Mouse (Mus musculus) B cell, adult 62 days (primary cell): ENCODE measurements around the gene Myo1a. TPM values are rescaled to one million over a fixed set of nuclear protein-coding genes. Genes with fewer than 3 reads are reported as not detected.

ENCODE experiments used
- total RNA-seq: library from RNA; stranded (reverse); gene quantifications from 4 replicates; pipeline ENCODE4 v1.2.4, GENCODE M21; 2023

Gene Myo1a
- 0.17 to 0.27 TPM in 2 of 4 replicates, not detected in the others for total RNA-seq

DNA sequence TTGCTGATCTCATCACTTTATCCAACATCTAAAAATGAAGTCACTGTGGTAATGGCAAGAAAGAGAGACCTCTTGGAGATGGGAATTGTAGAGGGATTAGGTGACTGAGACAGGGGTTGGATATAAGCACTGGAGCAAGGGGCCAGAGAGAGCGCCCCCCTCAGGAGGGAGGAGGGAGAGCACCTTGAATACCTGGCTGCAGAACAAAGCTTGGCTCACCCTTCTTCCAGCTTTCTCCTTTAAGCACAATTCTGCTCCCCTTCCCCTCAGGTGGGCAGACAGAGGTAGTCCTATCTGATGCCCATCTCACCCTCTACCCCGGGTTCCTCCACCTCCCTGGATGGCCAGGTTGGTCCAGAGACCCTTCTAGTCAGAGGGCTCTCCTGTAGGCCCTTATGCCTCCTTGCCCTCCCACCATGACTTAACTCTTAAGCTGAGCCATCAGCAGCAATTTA is at the start of gene Myo1a:
Gene Myo1a (plus strand): TSS at position 405 of the 455 bp plus-strand sequence.

DNA sequence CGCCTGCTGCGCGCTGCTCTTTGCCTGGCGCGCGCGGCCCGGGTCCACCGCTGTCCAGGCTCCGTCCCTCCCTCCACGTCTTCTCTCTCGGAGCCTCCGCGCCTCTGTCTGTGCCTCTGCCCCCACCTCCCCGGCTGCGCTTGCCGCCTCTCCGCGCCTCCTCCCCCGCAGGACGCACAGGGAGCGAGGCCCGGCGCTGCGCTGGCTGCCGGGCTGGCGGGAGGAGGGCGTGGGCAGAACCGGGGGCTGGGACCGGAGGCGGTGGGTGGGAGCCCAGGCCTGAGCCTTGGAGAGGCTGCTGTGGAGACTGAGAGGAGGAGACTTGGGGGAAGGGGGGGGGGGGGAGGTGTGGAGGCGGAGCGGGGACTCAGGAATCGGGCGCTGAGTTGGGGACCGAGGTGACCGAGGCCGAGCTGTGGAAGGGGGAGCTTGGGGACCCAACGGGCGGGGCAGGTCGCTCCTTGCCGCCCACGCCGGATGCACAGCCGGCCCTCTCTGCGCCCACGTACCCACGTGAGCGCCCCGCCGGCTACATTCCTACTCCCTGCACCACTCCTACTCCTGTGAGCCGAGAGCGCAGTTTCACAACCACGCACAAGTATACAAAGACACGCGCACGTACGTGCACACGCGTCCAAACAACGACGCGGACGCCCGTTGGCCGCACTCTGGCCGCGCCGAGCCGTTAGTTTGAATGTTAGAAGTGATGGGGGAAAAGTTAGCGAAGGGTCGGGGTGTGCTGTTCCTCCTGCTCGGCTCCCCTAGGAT is 38.3 kb upstream of the Myo1a start, which contains the start of gene Nemp1:
Gene Nemp1 (plus strand): TSS at position 401 of the 768 bp plus-strand sequence.

GRCm38 (mm10) chr10:127668093-127669050 is 36.6 kb upstream of the Myo1a start, which contains the start of gene Nab2:
Nab2 (minus strand) TSS chr10:127668568.

GRCm38 (mm10) chr10:127724178-127724577 is 19.2 kb downstream of the Myo1a start, which contains the start of gene Tac2:
Tac2 (plus strand) TSS chr10:127724478.

DNA sequence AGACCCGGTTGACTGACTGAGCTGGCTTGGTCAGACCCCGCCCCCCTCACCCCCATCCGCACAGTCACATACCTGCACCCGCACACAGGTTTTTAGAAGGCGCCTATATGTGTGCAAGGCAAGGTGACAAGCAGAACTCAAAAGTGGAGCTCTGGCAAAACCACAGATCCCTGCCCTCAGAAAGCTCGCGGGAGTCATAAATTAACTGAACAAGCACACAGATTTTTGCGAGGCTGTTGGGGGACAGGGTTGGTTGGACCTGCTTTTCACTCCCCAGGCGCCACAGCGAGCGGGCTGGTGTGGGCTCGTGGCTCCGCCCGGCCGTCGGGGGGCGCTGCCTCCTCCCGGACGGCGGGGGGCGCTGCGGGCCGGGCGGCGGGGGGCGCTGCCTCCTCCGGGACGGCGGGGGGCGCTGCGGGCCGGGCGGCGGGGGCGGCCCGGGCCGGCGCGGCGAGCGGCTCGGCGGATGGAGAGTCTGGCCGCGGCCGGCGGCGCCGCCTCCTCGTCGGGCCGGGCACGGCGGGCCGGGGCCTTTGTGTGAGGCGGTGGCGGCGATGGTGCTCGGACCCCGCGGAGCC is 34.2 kb downstream of the Myo1a start, which contains the start of gene Zbtb39:
Gene Zbtb39 (plus strand): TSS at position 456 of the 578 bp plus-strand sequence.

DNA sequence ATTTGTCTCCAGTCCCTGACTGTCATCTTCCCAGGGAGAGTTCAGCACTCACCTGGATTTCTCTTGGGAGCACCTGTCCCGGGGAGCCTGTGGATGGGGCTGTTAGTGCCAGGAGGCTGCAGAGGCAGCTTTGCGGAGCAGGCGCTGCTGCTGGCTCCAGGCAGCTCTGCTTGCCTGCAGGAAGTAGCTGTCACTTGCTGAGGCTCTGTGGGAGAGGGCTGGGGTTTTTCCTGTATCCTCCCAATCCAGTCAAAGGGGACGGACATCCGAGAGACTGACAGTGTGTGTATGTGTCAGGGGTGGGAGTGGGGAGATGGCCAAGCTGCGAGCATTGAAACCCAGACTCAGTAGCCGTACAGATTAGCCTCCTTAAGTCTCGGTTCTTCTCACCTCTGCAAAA is 46.6 kb downstream of the Myo1a start, which contains the start of gene Gpr182:
Gene Gpr182 (minus strand): TSS at position 185 of the 400 bp plus-strand sequence.

DNA sequence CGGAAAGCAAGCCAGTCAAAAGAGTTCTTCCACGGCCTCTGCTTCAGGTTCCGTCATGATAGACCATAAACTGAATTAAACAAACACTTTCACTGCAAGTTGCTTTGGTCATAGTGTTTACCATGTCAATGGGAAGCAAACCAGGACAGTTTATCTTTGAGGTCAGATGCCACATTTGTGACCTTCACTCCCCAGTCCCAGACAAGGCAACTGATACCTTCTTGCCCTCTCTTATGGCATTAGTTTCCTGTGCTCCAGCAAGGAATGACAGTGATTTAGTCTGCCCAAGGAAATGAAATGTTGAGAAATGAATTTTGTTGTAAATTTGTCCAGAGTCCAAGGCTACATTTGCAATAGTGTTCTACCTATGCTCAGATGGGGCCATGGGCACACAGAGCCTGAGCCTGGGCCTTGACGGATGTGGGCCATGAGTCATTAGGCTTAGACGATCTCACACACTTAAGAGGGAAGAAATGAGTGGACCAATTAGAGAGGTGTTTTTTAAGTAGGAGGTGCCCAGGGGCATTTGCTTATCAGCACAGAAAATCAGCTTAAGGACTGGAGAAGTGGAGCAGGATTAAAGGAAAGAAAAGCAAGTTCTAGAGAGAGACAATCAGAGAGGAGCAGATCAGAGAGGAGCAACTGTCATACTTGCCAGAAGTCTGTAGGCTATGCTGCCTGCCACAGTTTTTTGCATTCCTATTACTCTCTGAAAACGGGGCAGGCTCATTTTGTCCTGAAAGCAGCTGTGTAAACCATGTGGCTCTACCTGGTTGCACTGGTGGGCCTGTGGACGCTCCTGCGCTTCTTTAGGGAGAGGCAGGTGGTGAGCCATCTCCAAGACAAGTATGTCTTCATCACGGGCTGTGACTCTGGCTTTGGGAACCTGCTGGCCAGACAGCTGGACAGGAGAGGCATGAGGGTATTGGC is 54.5 kb downstream of the Myo1a start, which contains the start of the genes Rdh1 and Rdh16f1:
Gene Rdh1 (plus strand): TSS at position 541 of the 930 bp plus-strand sequence.
Gene Rdh16f1 (plus strand): TSS at position 607 of the 930 bp plus-strand sequence.

Other genes with a start within 250 kb of the Myo1a start
- 6.9 to 12.7 TPM (median 9.6 TPM) in 4 replicates for gene Stac3, start 203.5 kb upstream of the Myo1a start, total RNA-seq
- not detected in 4 replicates for gene Ndufa4l2, start 190.2 kb upstream of the Myo1a start, total RNA-seq
- 49.9 to 65.4 TPM (median 64.7 TPM) in 4 replicates for gene Shmt2, start 182.7 kb upstream of the Myo1a start, total RNA-seq
- gene Nxph4, start 170.6 kb upstream of the Myo1a start, total RNA-seq, result not detected in 4 replicates
- 2.9 to 5.1 TPM (median 3.5 TPM) in 4 replicates for gene Lrp1, start 84.0 kb upstream of the Myo1a start, total RNA-seq
- gene Stat6, start 62.2 kb upstream of the Myo1a start, total RNA-seq, result 230 to 250 TPM (median 232 TPM) in 4 replicates
- gene Nemp1, start 38.3 kb upstream of the Myo1a start, total RNA-seq, result 10.0 to 15.6 TPM (median 13.7 TPM) in 4 replicates
- gene Nab2, start 36.6 kb upstream of the Myo1a start, total RNA-seq, result 34.1 to 42.9 TPM (median 40.1 TPM) in 4 replicates
- gene Tac2, start 19.3 kb downstream of the Myo1a start, total RNA-seq, result not detected in 4 replicates
- gene Zbtb39, start 34.4 kb downstream of the Myo1a start, total RNA-seq, result 14.8 to 17.7 TPM (median 16.2 TPM) in 4 replicates
- gene Gpr182, start 46.6 kb downstream of the Myo1a start, total RNA-seq, result not detected in 4 replicates
- gene Rdh1, start 54.6 kb downstream of the Myo1a start, total RNA-seq, result 0.18 to 0.50 TPM in 2 of 4 replicates, not detected in the others
- gene Rdh16f1, start 54.6 kb downstream of the Myo1a start, total RNA-seq, result not detected in 4 replicates
- 0.41 to 0.43 TPM in 2 of 4 replicates, not detected in the others for gene Rdh9, start 71.2 kb downstream of the Myo1a start, total RNA-seq
- gene Rdh16, start 96.0 kb downstream of the Myo1a start, total RNA-seq, result not detected in 4 replicates
- gene Rdh19, start 144.8 kb downstream of the Myo1a start, total RNA-seq, result not detected in 4 replicates
- not detected in 4 replicates for gene Rdh16f2, start 161.3 kb downstream of the Myo1a start, total RNA-seq
- gene Rdh7, start 183.6 kb downstream of the Myo1a start, total RNA-seq, result not detected in 4 replicates
- not detected in 4 replicates for gene Sdr9c7, start 193.3 kb downstream of the Myo1a start, total RNA-seq